Mouse (Mus musculus) forebrain, embryonic 16.5 days (tissue): ENCODE measurements at regions not wholly inside any gene's neighbourhood (a gene's known extent, or its start where the extent isn't known, plus 50 kb on each side); places are given as distances from the start of the nearest gene placed in this dataset.

Experiments used
- ATAC-seq: fragments of 200-750 bp; cut with Nextera tagmentation; 2 replicates; pipeline ENCODE4 v1.8.0; 2017; ENCODE audit warnings: mild to moderate bottlenecking, moderate library complexity
- H3K27ac ChIP-seq: fragments of 300-500 bp; sonication (generic); 2 replicates; pipeline ENCODE4 v1.5.1; 2014; ENCODE audit warnings: low read length, control low read depth
- H3K27me3 ChIP-seq: fragments of 300-500 bp; sonication (generic); replicated peaks from 2 replicates; pipeline ENCODE4 v1.6.1; 2014; ENCODE audit warnings: low read length; ENCODE audit not compliant: control insufficient read depth, insufficient read depth
- H3K36me3 ChIP-seq: fragments of 300-500 bp; sonication (generic); 2 replicates; pipeline ENCODE4 v1.6.1; 2014; ENCODE audit not compliant: control insufficient read depth, insufficient read depth
- H3K4me1 ChIP-seq: fragments of 300-500 bp; sonication (generic); replicated peaks from 2 replicates; pipeline ENCODE4 v1.6.1; 2014; ENCODE audit warnings: low read length; ENCODE audit not compliant: control insufficient read depth, insufficient read depth
- H3K4me2 ChIP-seq: fragments of 300-500 bp; sonication (generic); 2 replicates; pipeline ENCODE4 v1.6.1; 2014; ENCODE audit warnings: mild to moderate bottlenecking, low read length, control low read depth
- H3K4me3 ChIP-seq: fragments of 300-500 bp; sonication (generic); replicated peaks from 2 replicates; pipeline ENCODE4 v1.5.1; 2014; ENCODE audit warnings: mild to moderate bottlenecking, low read length, control low read depth
- H3K9ac ChIP-seq: fragments of 300-500 bp; sonication (generic); replicated peaks from 2 replicates; pipeline ENCODE4 v1.6.1; 2014; ENCODE audit warnings: low read depth, low read length, control low read depth
- H3K9me3 ChIP-seq: fragments of 300-500 bp; sonication (generic); 2 replicates; pipeline ENCODE4 v1.6.1; 2016; ENCODE audit warnings: low read length; ENCODE audit not compliant: control insufficient read depth
- WGBS: fragments of 180-500 bp; shearing (Covaris S2); extraction: QIAGEN DNeasy Blood & Tissue Kit; methylation state at CpG from one replicate; pipeline ENCODE4 v1.1.7; 2014; 5-methylcytosine and 5-hydroxymethylcytosine counted together

DNA sequence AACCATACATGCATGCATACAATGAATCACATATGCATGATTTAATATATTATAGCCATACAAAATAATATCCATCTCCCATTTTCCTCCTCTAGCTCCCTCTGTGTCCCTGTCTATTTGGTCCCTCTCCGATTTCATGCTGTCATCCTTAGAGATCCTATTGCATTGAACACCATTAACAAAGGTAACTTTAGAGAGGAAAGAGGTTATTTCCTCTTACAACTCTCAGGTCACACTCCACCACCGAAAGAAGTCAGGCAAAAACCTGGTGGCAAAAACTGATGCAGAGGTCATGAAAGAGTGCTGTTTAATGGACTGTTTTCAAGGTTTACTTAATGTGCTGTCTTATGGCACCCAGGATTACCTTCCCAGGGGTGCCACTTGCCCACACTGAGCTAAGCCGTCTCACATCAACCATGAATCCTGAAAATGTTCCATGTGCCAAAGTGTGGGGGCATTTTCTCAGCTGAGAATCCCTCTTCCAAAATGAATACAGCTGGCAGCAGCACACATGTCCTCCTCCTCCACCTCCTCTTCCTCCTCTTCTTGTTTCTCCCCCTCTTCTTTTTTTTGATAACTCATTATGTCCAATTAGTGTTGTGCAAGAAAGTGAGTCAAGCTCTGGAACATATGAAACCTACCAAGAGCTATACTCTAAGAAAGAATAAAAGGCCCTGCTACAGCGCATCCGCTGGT is 212.4 kb downstream of the Efhb start:
- Histone ChIP-seq H3K27ac (no peak overlapping the region), H3K4me3 (no peak overlapping the region), H3K9ac (no peak overlapping the region), H3K4me1 (peaks cover 2% of the 10 kb centered on the region; the same call in 1 of the 2 replicates), H3K36me3 (no peaks in the 10 kb centered on the region), H3K27me3 (no peaks in the 10 kb centered on the region), H3K4me2 (no peak overlapping the region), H3K9me3 (no peaks in the 10 kb centered on the region)
- WGBS = 89% methylated on average over 5 of the region's 5 CpGs
- no peak for ATAC-seq

DNA sequence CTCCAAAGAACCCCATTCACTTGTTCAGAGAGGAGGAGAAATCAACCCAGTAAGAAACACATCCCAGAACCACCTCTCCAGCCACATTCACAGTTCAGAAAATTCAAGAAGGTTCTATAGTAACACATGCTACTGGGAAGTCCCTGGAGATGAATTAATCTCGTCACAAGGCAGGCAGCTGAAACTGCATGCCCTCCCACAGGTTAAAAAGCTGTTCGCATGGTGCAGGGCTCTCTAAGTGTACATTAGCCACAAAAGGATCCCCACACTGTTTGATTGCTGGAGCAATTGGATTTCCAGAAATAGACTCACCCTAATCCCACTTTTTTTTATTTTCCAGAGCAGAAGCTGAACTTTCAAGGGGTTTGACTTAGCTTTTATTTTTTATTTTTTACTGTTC is 214.6 kb downstream of the Efhb start:
- no peaks in the 10 kb centered on the region for H3K9me3 ChIP-seq
- no peaks in the 10 kb centered on the region for H3K27me3 ChIP-seq
- WGBS = 43% methylated on average over 2 of the region's 2 CpGs
- no peak overlapping the region for H3K4me2 ChIP-seq
- H3K9ac ChIP-seq = no peak overlapping the region
- no peak overlapping the region for H3K27ac ChIP-seq
- ATAC-seq = no peak; the same call in 1 of the 2 replicates
- H3K4me3 ChIP-seq = no peak overlapping the region
- H3K36me3 ChIP-seq = no peaks in the 10 kb centered on the region
- peaks cover 2% of the 10 kb centered on the region; the same call in 1 of the 2 replicates for H3K4me1 ChIP-seq

DNA sequence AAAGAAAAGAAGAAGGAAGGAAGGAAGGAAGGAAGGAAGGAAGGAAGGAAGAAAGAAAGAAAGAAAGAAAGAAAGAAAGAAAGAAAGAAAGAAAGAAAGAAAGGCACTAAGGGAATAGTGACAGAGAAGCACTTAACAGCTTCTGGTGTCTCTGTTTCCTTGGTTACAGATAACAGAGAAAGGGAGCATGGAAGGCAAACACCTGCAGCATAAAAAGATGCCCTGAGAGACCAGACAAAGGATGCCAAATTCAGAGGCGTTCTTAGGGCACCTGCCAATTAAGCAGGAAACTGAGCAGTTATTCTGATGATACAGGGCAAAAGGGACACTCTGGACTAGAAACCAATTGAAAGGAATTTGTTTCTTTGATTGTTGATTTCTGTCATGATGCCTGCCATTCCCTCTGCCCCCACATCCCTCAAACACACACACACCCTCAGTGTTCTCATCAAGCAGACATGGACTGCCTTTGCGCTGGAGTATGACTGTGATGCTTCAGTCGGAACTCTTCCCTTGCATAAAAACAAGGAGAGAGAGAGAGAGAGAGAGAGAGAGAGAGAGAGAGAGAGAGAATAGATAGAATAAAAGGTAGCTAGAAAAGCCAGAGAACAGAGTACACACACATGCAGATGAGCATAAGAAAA is 215.4 kb downstream of the Efhb start:
- Histone ChIP-seq H3K36me3 (no peaks in the 10 kb centered on the region), H3K27ac (0 out of 2 replicates have a peak overlapping the region, but pooled peaks have one; percentile 23), H3K4me2 (no peak overlapping the region), H3K9ac (no peak overlapping the region), H3K4me3 (no peak overlapping the region), H3K9me3 (no peaks in the 10 kb centered on the region), H3K4me1 (peaks cover 2% of the 10 kb centered on the region; the same call in 1 of the 2 replicates), H3K27me3 (no peaks in the 10 kb centered on the region)
- ATAC-seq = peak; percentile 64; the same call in 1 of the 2 replicates
- 36% methylated on average over 3 of the region's 3 CpGs for whole genome bisulfite sequencing

DNA sequence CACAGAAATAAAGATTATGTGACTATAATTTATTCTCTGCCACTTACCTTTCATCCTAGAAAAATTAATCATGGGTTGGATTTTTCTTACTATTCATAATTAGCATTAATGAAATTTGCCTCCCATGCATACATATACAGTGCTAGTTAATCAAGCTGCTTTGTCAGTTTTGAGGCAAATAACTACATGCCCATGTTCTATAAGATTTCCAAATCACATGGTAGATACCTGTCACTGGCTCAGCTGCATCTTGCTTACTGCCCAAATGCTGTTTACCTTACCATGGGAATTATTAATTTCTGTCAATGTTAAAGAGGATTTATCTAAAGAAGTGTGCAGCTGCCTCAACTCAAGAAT is 252.7 kb downstream of the Efhb start:
- Histone ChIP-seq H3K36me3 (no peaks in the 10 kb centered on the region), H3K9me3 (no peaks in the 10 kb centered on the region), H3K4me3 (no peak overlapping the region), H3K27me3 (no peaks in the 10 kb centered on the region), H3K4me1 (no peaks in the 10 kb centered on the region), H3K27ac (no peak overlapping the region), H3K9ac (no peak overlapping the region), H3K4me2 (no peak overlapping the region)
- no peak for ATAC-seq

DNA sequence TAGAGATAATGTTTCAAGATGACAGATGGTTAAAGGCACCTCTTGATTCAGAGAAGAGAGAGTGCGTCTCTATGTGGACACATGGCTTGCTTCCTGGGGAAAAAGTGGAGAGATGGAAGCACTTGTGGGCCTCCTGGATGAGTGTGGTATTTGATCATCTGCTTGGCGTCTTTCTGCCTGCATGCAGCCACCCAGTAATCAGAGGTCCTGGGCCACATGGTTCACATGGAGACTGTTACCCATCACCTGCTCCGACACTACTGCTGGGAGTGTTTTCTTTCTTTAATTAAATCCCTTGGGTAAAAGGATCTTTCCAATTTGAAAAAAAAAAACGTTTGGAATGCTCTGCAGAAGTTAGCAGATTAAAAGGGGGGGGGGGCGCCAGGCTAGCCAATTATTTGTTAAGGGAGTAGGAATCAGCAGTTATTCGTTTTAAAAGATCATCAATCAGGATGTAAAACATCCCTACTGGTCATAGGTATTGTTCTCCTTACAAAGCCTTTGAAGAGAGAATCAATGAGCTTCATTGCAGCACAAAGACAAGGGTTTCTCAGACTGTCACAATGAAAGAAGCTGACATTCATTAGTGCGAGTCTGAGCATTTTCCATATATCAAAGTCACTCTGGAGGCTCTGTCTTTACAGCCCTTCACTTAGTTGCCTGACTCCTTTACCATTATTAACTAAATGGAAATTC is 253.3 kb downstream of the Efhb start:
- ATAC-seq = 0 out of 2 replicates have a peak, but pooled peaks have one; percentile 12
- Histone ChIP-seq H3K27ac (no peak overlapping the region), H3K4me1 (no peaks in the 10 kb centered on the region), H3K36me3 (no peaks in the 10 kb centered on the region), H3K27me3 (no peaks in the 10 kb centered on the region), H3K4me3 (no peak overlapping the region), H3K9ac (no peak overlapping the region), H3K9me3 (no peaks in the 10 kb centered on the region), H3K4me2 (no peak overlapping the region)
- 9% methylated on average over 7 of the region's 7 CpGs for WGBS
